Mouse (Mus musculus): ENCODE measurements around the gene Lypla2. TPM values are rescaled to one million over a fixed set of nuclear protein-coding genes. Genes with fewer than 3 reads are reported as not detected.

Lypla2 gene
- polyA plus RNA-seq, 1 experiment from 2014 or later: 90.3 TPM

DNA sequence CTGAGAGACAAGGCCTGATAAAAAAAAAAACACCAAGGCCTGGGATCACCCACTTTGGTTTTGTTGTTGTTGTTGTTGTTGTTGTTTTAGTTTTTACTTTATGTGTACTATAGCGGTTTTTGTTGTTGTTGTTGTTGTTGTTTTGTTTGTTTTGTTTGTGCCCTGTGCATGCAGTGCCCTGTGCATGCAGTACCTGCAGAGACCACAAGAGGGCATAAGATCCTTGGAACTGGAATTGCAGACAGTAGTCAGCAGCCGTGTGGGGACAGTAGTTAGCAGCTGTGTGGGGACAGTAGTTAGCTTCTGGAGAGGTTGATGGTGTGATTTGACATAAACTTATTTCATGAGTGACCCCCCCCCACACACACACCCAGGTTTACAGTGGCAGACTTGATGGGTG lies 18.2 kb downstream of the Lypla2 start:
- ATAC-seq: no peak
- H3K4me3 ChIP-seq (ENCODE audit: low read depth, low read length): no peak overlapping the region
- TF ChIP-seq CTCF (IDR thresholded peaks at IDR 0.05; ENCODE audit: low read depth): peak; percentile 96
- WGBS: 24% methylated on average over 2 of the region's 2 CpGs
- no peak overlapping the region for H3K4me2 ChIP-seq (replicated peaks; ENCODE audit: low read depth)
- no peaks in the 10 kb centered on the region for H3K27me3 ChIP-seq (replicated peaks; ENCODE audit: control insufficient read depth, insufficient read depth, low read length)
- no peaks in the 10 kb centered on the region for H3K9me3 ChIP-seq (ENCODE audit: control insufficient read depth)
- no peak overlapping the region for H3K9ac ChIP-seq (ENCODE audit: low read depth, low read length)
- H3K36me3 ChIP-seq (ENCODE audit: control insufficient read depth, insufficient read depth): peaks cover 47% of the 10 kb centered on the region
- H3K4me1 ChIP-seq (replicated peaks; ENCODE audit: control insufficient read depth, insufficient read depth, low read length): 0 out of 2 replicates have a peak, but pooled peaks cover 3% of the 10 kb centered on the region
- no peak overlapping the region for H3K27ac ChIP-seq (ENCODE audit: low read depth, low read length)

DNA sequence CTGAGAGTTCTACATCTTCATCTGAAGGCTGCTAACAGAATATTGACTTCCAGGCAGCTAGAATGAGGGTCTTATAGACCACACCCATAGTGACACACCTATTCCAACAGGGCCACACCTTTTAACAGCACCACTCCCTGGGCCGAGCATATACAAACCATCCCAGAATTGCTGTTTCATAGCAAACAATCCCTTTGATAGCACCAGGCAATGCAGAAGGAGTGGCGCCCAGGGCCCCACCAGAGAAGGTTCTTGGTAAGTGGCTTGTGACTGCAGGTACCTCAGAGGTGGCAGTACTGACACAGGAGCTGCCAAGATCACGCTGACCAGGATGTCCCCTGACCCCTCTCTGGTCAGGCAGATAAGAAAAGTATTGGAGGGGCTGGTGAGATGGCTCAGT lies 19.2 kb downstream of the Lypla2 start:
- ATAC-seq: peak; percentile 18; the same call in 1 of the 2 replicates
- no peak for TF ChIP-seq CTCF (IDR thresholded peaks at IDR 0.05; ENCODE audit: low read depth)
- H3K27ac ChIP-seq (ENCODE audit: low read depth, low read length): 0 out of 2 replicates have a peak overlapping the region, but pooled peaks have one; percentile 15

DNA sequence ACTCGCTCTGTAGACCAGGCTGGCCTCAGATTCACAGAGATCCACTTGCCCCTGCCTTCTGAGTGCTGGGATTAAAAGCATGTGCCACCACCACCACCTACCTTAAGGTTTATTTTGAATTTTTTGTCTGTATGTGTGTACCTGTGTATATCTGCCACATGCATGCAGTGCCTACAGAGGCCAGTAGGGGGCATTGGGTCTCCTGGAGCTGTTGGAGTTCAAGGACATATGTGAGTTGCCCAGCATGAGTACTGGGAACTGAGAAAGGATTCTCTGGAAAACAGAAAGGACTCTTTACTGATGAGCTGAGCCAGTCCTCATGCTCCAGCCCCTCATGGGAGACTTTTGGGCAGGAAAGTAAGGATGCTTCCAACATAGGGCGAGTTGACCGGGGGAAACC lies 20.9 kb downstream of the Lypla2 start:
- Histone ChIP-seq H3K36me3 (ENCODE audit: control insufficient read depth, insufficient read depth) (peaks cover 40% of the 10 kb centered on the region), H3K9ac (ENCODE audit: low read depth, low read length) (no peak overlapping the region), H3K4me3 (ENCODE audit: low read depth, low read length) (no peak overlapping the region), H3K4me2 (replicated peaks; ENCODE audit: low read depth) (no peak overlapping the region), H3K9me3 (ENCODE audit: control insufficient read depth) (no peaks in the 10 kb centered on the region), H3K4me1 (replicated peaks; ENCODE audit: control insufficient read depth, insufficient read depth, low read length) (0 out of 2 replicates have a peak, but pooled peaks cover 2% of the 10 kb centered on the region), H3K27me3 (replicated peaks; ENCODE audit: control insufficient read depth, insufficient read depth, low read length) (no peaks in the 10 kb centered on the region), H3K27ac (ENCODE audit: low read depth, low read length) (no peak overlapping the region)
- TF ChIP-seq CTCF (IDR thresholded peaks at IDR 0.05; ENCODE audit: low read depth): peak; percentile 53
- no peak for ATAC-seq
- 96% methylated on average over 3 of the region's 3 CpGs for WGBS

More for the DNA sequence above, 19.2 kb downstream of the Lypla2 start:
- Histone ChIP-seq H3K4me3 (ENCODE audit: low read depth, low read length) (no peak overlapping the region), H3K4me2 (replicated peaks; ENCODE audit: low read depth) (no peak overlapping the region), H3K4me1 (replicated peaks; ENCODE audit: control insufficient read depth, insufficient read depth, low read length) (no peaks in the 10 kb centered on the region), H3K27me3 (replicated peaks; ENCODE audit: control insufficient read depth, insufficient read depth, low read length) (no peaks in the 10 kb centered on the region), H3K9ac (ENCODE audit: low read depth, low read length) (no peak overlapping the region), H3K9me3 (ENCODE audit: control insufficient read depth) (no peaks in the 10 kb centered on the region), H3K36me3 (ENCODE audit: control insufficient read depth, insufficient read depth) (peaks cover 43% of the 10 kb centered on the region)
- 55% methylated on average over 3 of the region's 3 CpGs for WGBS

DNA sequence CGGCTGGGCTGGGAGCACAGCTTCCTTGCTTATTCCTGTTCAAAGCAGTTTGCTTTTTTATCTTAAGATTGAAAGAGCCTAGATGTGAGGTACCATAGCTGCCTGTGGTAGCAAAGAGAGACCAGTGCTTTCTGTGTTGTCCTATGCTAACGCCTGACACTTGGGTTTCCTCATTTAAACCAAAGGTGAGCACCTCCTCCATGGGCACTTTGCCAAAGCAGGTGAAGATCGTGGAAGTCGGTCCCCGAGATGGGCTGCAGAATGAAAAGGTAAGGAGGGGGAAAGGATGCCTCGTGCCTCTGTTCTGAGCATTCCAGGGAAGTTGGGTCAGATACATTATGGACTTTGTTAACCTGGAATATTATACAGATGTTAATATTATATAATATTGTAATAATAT lies 22.1 kb downstream of the Lypla2 start:
- Histone ChIP-seq H3K4me1 (replicated peaks; ENCODE audit: control insufficient read depth, insufficient read depth, low read length) (0 out of 2 replicates have a peak, but pooled peaks cover 6% of the 10 kb centered on the region), H3K4me3 (ENCODE audit: low read depth, low read length) (no peak overlapping the region), H3K27ac (ENCODE audit: low read depth, low read length) (no peak overlapping the region), H3K36me3 (ENCODE audit: control insufficient read depth, insufficient read depth) (peaks cover 29% of the 10 kb centered on the region), H3K4me2 (replicated peaks; ENCODE audit: low read depth) (no peak overlapping the region), H3K9ac (ENCODE audit: low read depth, low read length) (no peak overlapping the region), H3K9me3 (ENCODE audit: control insufficient read depth) (no peaks in the 10 kb centered on the region), H3K27me3 (replicated peaks; ENCODE audit: control insufficient read depth, insufficient read depth, low read length) (no peaks in the 10 kb centered on the region)
- 54% methylated on average over 6 of the region's 6 CpGs for WGBS
- ATAC-seq: no peak
- no peak for TF ChIP-seq CTCF (IDR thresholded peaks at IDR 0.05; ENCODE audit: low read depth)

DNA sequence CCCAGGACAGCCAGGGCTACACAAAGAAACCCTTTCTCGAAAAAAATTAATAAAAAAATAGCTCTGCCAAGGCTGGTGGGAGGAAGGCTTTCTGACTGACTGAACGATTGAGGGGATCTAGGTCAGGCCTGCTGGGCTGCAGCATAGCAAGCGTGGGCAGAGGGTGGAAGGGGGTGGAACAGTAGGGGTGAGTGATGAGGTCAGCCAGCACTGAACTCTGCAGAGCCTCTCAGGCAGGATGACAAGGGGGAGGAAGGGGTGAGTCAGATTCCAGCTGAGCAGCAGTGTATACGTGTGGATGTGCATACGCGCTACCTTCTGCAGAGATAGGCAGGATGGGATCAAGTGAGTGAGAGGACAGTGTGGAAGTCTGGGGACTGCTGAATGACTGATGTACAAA lies 22.5 kb downstream of the Lypla2 start:
- Histone ChIP-seq H3K36me3 (ENCODE audit: control insufficient read depth, insufficient read depth) (peaks cover 24% of the 10 kb centered on the region), H3K4me3 (ENCODE audit: low read depth, low read length) (no peak overlapping the region), H3K9me3 (ENCODE audit: control insufficient read depth) (no peaks in the 10 kb centered on the region), H3K9ac (ENCODE audit: low read depth, low read length) (no peak overlapping the region), H3K27ac (ENCODE audit: low read depth, low read length) (no peak overlapping the region), H3K4me2 (replicated peaks; ENCODE audit: low read depth) (no peak overlapping the region), H3K27me3 (replicated peaks; ENCODE audit: control insufficient read depth, insufficient read depth, low read length) (no peaks in the 10 kb centered on the region), H3K4me1 (replicated peaks; ENCODE audit: control insufficient read depth, insufficient read depth, low read length) (0 out of 2 replicates have a peak, but pooled peaks cover 6% of the 10 kb centered on the region)
- TF ChIP-seq CTCF (IDR thresholded peaks at IDR 0.05; ENCODE audit: low read depth): no peak
- no peak for ATAC-seq
- 66% methylated on average over 6 of the region's 6 CpGs for WGBS

DNA sequence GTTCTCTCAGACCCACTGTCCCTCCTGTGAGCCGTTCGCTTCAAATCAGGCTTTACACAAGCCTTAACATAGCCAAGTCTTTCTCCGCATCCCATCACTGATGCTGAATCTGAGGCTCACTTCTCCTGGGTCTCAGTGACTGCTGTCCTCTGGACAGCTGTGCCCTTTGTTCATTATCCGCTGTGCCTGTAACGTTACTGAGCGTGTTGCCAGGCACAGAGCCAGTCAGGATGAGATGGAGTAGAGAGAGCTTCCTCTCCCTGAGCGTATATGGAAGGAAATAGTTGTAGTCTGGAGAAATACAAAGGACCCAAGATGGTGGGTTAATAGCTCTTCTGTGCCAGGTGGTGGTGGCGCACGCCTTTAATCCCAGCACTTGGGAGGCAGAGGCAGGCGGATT lies 23.0 kb downstream of the Lypla2 start:
- Histone ChIP-seq H3K27me3 (replicated peaks; ENCODE audit: control insufficient read depth, insufficient read depth, low read length) (no peaks in the 10 kb centered on the region), H3K4me1 (replicated peaks; ENCODE audit: control insufficient read depth, insufficient read depth, low read length) (0 out of 2 replicates have a peak, but pooled peaks cover 6% of the 10 kb centered on the region), H3K27ac (ENCODE audit: low read depth, low read length) (no peak overlapping the region), H3K4me2 (replicated peaks; ENCODE audit: low read depth) (no peak overlapping the region), H3K4me3 (ENCODE audit: low read depth, low read length) (no peak overlapping the region), H3K9ac (ENCODE audit: low read depth, low read length) (no peak overlapping the region), H3K36me3 (ENCODE audit: control insufficient read depth, insufficient read depth) (peaks cover 20% of the 10 kb centered on the region), H3K9me3 (ENCODE audit: control insufficient read depth) (no peaks in the 10 kb centered on the region)
- 77% methylated on average over 10 of the region's 10 CpGs for WGBS
- TF ChIP-seq CTCF (IDR thresholded peaks at IDR 0.05; ENCODE audit: low read depth): no peak
- no peak for ATAC-seq

Measured in intestine, postnatal 0 days (tissue).